Mouse (Mus musculus) activated CD4-positive, CD25-positive, alpha-beta regulatory T cell, adult 9 weeks (primary cell): ENCODE measurements around the gene Serpinf2. TPM values are rescaled to one million over a fixed set of nuclear protein-coding genes. Genes with fewer than 3 reads are reported as not detected.

Experiments used
- polyA plus RNA-seq: library from polyadenylated mRNA; unstranded; fragments of 100-300 nt; shearing (Covaris generic); gene quantifications from one replicate; pipeline ENCODE4 v1.2.1, GENCODE M21; 2017

Serpinf2 gene
- not detected for polyA plus RNA-seq

DNA sequence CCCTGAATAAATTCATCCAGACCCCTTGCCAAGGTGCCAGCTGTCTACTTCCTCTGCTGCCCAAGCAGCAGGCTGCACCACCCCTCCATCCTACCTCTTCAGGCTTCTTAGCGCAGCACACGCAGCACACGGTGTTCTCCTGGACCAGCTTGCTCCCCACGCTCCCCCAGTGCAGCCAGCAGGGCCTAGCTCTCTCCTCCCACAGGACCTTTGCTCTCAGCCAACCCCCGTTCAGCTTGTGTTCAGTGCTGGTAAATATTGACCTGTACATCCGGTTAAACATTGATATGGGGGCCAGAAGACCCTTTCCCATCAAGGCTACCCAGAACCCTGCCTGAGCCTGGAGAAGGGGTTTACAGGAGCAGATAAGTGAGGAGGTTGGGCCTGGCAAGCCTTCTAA is at the start of gene Serpinf2:
Gene Serpinf2 (minus strand): TSS at position 229 of the 400 bp plus-strand sequence.

DNA sequence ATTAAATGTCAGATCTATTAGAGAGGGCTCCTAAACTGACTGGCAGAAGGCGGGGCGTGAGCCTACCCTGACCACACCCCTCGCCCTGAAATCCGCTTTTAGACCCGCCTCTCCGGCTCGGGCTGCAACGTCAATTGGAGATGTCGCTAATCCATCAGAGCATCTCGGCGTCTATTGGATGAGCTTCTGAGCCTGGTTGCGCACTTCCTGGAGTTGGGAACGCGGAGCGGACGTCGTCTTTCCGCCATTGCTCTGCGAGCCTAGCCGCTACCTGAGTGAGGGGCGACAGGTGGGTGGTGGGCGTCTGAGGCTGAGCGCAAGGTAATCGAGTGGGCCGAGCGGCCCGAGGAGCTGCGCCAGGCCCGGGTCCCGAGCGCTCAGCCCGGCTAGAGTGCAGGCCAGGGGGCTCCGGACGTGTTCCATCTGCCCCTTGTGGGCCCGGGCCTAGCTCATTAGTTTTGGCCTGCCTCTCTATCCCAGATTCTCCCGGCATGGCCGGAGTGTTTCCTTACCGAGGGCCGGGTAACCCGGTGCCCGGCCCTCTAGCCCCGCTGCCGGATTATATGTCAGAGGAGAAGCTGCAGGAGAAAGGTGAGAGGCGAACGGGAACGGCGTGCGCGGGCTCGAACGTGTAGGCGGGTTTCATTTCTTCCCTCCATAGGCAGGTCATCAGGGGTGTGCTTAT is 47.4 kb upstream of the Serpinf2 start, which contains the start of gene Prpf8:
Gene Prpf8 (plus strand): TSS at position 216 of the 685 bp plus-strand sequence.

DNA sequence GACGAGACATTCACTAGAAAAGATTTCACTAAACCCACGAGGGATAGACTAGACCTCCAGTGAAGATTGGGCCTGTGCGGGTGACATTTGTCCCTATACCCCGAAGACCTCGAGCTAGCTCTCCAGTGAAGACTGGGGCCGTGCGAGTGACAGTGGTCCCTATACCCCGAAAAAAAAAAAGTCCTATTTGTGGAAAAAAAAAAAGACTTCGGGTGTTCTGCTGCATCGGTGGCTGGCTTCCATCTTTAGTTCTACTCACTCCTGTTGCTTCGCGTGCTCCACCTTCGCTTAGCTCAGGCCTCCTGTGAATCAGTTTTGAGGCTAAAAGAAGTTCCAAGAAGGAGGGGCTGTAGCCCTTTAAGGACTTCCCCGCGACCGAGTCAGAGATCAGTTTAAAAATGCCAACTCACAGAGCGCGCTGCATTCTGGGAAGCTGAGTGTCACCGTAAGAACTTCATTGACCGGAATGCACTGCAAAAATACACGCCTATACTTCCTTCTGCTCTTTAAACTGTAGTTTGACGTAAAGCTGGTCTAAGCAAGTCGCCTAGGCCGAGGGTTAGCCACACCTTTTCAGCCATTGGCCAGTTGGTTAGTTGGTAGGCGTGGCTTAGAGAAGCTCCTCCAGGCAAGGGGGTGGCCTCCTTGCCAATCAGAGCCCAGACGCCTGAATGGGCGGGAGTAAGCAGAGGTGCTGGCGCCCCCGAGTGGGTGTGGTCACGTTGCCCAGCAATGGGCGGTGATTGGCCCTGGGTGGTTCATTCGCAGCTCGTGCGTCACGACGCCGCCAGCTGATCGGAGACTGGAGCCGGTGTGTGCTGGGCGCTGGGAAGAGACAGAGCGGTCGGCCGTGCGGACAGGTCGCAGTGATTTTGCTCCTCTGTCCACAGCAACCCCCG is 21.7 kb upstream of the Serpinf2 start, which contains the start of gene Tlcd2:
Gene Tlcd2 (plus strand): TSS at position 872 of the 899 bp plus-strand sequence.

DNA sequence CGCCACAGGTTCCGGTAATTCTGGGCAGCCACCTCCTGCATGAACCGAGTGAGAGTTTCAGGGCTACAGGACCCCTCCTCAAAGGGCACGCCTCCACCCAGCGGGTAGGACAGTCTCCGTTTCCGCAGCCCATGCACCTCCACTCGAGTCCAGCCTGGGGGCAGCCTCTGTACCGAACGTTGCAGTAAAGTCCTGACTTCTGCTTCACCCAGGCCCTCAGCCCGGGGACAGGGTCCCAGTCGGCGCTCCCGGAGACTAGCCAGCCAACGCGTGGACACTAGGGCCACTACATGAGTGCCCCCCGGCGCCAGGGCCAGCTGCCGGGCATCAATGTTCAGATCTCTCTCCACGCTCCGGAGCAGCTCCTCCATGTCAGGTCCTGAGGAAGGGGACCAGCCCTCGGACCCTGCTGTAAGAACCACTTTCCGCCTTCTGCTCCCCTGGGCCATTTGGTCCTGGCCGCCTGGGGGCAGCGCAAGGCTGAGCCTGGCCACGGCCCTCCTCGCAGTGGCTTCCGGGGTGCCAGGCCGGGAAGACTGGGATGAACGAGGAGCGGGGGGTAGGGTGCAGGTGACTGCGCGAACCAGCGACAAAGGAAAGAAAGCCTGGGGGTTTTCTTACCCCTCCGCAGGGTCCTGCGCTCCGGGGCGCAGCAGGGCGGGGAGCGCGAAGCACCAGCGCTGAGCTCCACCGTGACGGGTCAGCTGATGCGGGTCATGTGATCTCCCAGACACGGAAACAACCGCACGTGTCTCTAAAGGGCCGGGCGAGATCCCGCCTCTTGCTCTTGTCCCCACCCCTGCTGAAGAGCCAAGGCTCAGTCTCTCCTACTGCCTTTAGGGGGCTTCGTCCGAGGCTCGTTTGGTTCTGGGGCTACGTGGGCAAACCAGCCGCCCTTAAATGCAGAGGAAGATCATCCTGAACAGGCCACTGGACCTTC is 14.9 kb upstream of the Serpinf2 start, which contains the start of gene Wdr81:
Gene Wdr81 (minus strand): TSS at position 727 of the 940 bp plus-strand sequence.

DNA sequence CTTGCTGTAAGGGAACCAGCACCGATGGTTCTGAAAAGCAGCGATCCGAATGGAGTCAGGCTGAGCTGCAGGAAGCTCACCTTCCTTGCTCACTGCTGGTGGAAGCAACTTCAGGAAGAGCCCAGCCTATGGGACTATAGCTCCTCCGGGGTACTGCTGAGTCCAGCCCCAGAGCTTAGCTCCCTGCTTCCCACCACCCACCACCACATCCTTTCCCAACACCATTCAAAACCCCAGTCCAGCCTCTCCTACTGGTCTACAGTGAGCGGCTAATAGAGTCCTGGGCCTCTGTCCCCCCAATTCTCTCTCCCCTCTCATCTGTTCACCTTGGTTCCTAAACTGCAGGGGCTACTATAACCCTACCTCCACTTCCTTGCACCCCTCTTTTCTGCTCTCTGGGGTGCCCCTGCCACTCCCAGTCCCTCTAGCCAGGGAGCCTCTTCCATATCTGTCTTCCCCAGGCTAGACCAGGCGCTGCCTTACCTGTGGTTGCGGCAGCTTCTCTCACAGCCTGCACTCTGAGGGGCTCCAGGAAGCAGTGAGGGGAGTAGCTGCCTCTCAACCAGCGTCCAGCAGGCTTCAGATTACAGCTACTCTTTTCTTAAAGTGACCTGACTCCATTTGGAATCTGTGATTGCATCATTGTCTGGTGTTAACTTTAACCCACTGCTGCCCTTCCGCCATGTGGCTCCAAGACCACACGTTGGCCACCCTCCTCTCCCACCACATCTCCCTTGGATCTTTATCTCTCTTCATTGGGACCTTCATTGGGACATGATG is 17.2 kb downstream of the Serpinf2 start, which contains the start of gene Serpinf1:
Gene Serpinf1 (minus strand): TSS at position 689 of the 780 bp plus-strand sequence.

Other genes with a start within 250 kb of the Serpinf2 start
- gene Dph1, start 248.3 kb downstream of the Serpinf2 start, polyA plus RNA-seq: 19.2 TPM
- 2.8 TPM for gene Rtn4rl1, start 245.8 kb downstream of the Serpinf2 start, polyA plus RNA-seq
- 156 TPM for gene Rpa1, start 91.3 kb downstream of the Serpinf2 start, polyA plus RNA-seq
- 21.9 TPM for gene Smyd4, start 91.2 kb downstream of the Serpinf2 start, polyA plus RNA-seq
- 3.3 TPM for gene Serpinf1, start 16.9 kb downstream of the Serpinf2 start, polyA plus RNA-seq
- gene Wdr81, start 15.1 kb upstream of the Serpinf2 start, polyA plus RNA-seq: 21.9 TPM
- gene Tlcd2, start 22.1 kb upstream of the Serpinf2 start, polyA plus RNA-seq: 8.3 TPM
- 75.9 TPM for gene Prpf8, start 47.2 kb upstream of the Serpinf2 start, polyA plus RNA-seq
- not detected for gene Rilp, start 70.5 kb upstream of the Serpinf2 start, polyA plus RNA-seq
- gene Scarf1, start 73.9 kb upstream of the Serpinf2 start, polyA plus RNA-seq: 1.4 TPM
- gene Slc43a2, start 92.1 kb upstream of the Serpinf2 start, polyA plus RNA-seq: 80.3 TPM
- 55.6 TPM for gene Pitpna, start 148.5 kb upstream of the Serpinf2 start, polyA plus RNA-seq
- 130 TPM for gene Inpp5k, start 191.4 kb upstream of the Serpinf2 start, polyA plus RNA-seq
- gene Myo1c, start 210.9 kb upstream of the Serpinf2 start, polyA plus RNA-seq: 46.1 TPM
- gene Crk, start 239.7 kb upstream of the Serpinf2 start, polyA plus RNA-seq: 11.5 TPM